Mouse (Mus musculus): ENCODE results near the gene Ttc17.

GRCm38 (mm10) chr2:94404512-94405240 lies 1.8 kb downstream of the Ttc17 start:
- TF ChIP-seq CTCF (IDR thresholded peaks at IDR 0.05; ENCODE audit: control insufficient read depth, insufficient read depth, insufficient read length) (no peak), FOSL1 (IDR thresholded peaks at IDR 0.05; ENCODE audit: insufficient read depth, low read length, poor library complexity, severe bottlenecking) (no peak), USF1 (IDR thresholded peaks at IDR 0.05; ENCODE audit: low read depth) (no peak), MYOD1 (IDR thresholded peaks at IDR 0.05; ENCODE audit: control insufficient read depth, insufficient read length, low read depth) (no peak), MAX (IDR thresholded peaks at IDR 0.05) (no peak), MYOG (IDR thresholded peaks at IDR 0.05; ENCODE audit: control insufficient read depth, extremely low read depth, insufficient read length) (no peak), CEBPB (IDR thresholded peaks at IDR 0.05; ENCODE audit: low read depth) (no peak)

All from C2C12 (cell line).